Mouse (Mus musculus): Measurements from ENCODE around the gene Ppm1d.

DNA sequence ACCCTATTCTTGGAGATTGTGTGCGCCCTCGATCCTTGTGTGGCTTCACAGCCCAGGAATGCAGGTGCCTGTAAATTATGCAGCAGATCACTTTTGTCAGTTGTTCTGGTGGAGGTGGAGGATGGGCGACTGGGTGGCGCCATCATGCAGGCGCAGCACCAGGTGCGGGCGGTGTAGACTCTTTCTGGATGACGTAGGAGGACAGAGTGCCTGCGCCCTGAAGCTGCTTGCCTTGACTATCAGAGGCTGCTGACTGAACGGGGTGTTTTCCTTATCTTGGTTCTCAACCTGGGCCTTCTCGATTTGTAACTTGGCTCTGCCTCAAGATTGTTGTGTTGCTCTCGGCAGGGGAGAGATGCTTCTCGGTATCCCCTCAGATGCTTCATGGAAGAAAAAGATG is 13.1 kb upstream of the Ppm1d start:
- TF ChIP-seq MAX (IDR thresholded peaks at IDR 0.05) (no peak), USF1 (IDR thresholded peaks at IDR 0.05; ENCODE audit: low read depth) (no peak), CTCF (IDR thresholded peaks at IDR 0.05; ENCODE audit: control insufficient read depth, insufficient read depth, insufficient read length) (no peak), FOSL1 (IDR thresholded peaks at IDR 0.05; ENCODE audit: insufficient read depth, low read length, poor library complexity, severe bottlenecking) (no peak), MYOD1 (IDR thresholded peaks at IDR 0.05; ENCODE audit: control insufficient read depth, insufficient read length, low read depth) (no peak)
